Mouse (Mus musculus) MEL (cell line): ENCODE results near the gene Dapk1. TPM values are rescaled to one million over a fixed set of nuclear protein-coding genes. Genes with fewer than 3 reads are reported as not detected.

Experiments
- DNase-seq: peaks from one replicate; pipeline ENCODE4 v3.0.0; 2011; ENCODE audit warnings: low read depth, low spot score
- H3K27ac ChIP-seq: 2 replicates; pipeline ENCODE4 v1.5.1; 2012; ENCODE audit warnings: low read depth, mild to moderate bottlenecking, control low read depth, low read length, moderate library complexity; ENCODE audit not compliant: control insufficient read depth
- H3K27me3 ChIP-seq, 2 experiments: fragments of 150-350 bp in 1 of 2; sonication (generic) in 1 of 2; 2 replicates each; pipeline ENCODE4 v1.6.1; 2012; ENCODE audit warnings: low read length in 2 of 2, mild to moderate bottlenecking in 2 of 2, improper control_type of control experiment in 1 of 2, moderate library complexity in 1 of 2; ENCODE audit not compliant: insufficient read depth in 2 of 2, control insufficient read depth in 1 of 2
- H3K36me3 ChIP-seq, 2 experiments: 2 replicates each; pipeline ENCODE4 v1.6.1; 2012 to 2014; ENCODE audit warnings: low read length in 2 of 2, improper control_type of control experiment in 1 of 2, inconsistent platforms in 1 of 2, mild to moderate bottlenecking in 1 of 2; ENCODE audit not compliant: insufficient read depth in 2 of 2, control insufficient read depth in 1 of 2
- H3K4me1 ChIP-seq, 2 experiments: fragments of 150-350 bp in 1 of 2; sonication (generic) in 1 of 2; 2 replicates each; pipeline ENCODE4 v1.6.1; 2012; ENCODE audit warnings: low read length in 2 of 2, improper control_type of control experiment in 1 of 2, mild to moderate bottlenecking in 1 of 2; ENCODE audit not compliant: insufficient read depth in 2 of 2, control insufficient read depth in 1 of 2
- H3K4me3 ChIP-seq, 2 experiments: fragments of 150-350 bp in 1 of 2; sonication (generic) in 1 of 2; 2 replicates each; pipeline ENCODE4 v1.5.1; 2012; ENCODE audit warnings: low read depth in 2 of 2, low read length in 2 of 2, mild to moderate bottlenecking in 2 of 2, moderate library complexity in 2 of 2, control low read depth in 1 of 2, improper control_type of control experiment in 1 of 2; ENCODE audit not compliant: control insufficient read depth in 1 of 2, insufficient read depth in 1 of 2
- H3K79me2 ChIP-seq: 2 replicates; pipeline ENCODE4 v1.6.1; 2012; ENCODE audit warnings: mild to moderate bottlenecking, low read length, moderate library complexity; ENCODE audit not compliant: control insufficient read depth, poor library complexity, insufficient read depth
- H3K9ac ChIP-seq: 2 replicates; pipeline ENCODE4 v1.6.1; 2012; ENCODE audit warnings: low read depth, mild to moderate bottlenecking, control low read depth, low read length, moderate library complexity; ENCODE audit not compliant: control insufficient read depth, poor library complexity, severe bottlenecking
- H3K9me3 ChIP-seq: fragments of 150-350 bp; sonication (generic); replicated peaks from 2 replicates; pipeline ENCODE4 v1.6.1; 2012; ENCODE audit warnings: mild to moderate bottlenecking, low read length, improper control_type of control experiment, moderate library complexity; ENCODE audit not compliant: insufficient read depth
- BHLHE40 ChIP-seq: IDR thresholded peaks from 2 replicates; pipeline ENCODE4 v1.6.1; 2012; ENCODE audit warnings: low read depth, mild to moderate bottlenecking, inconsistent platforms, low read length, improper control_type of control experiment, borderline replicate concordance
- CTCF ChIP-seq, 3 experiments: IDR thresholded peaks in 2 of 3; conservative IDR thresholded peaks in 1 of 3; 2 replicates each; pipeline ENCODE4 v1.5.1; 2011 to 2012; ENCODE audit warnings: low read length in 3 of 3, low read depth in 2 of 3, mild to moderate bottlenecking in 2 of 3, improper control_type of control experiment in 1 of 3, inconsistent platforms in 1 of 3, mixed read lengths in 1 of 3, moderate library complexity in 1 of 3; ENCODE audit not compliant: control insufficient read depth in 1 of 3, insufficient read depth in 1 of 3, poor library complexity in 1 of 3, severe bottlenecking in 1 of 3
- ELF1 ChIP-seq: IDR thresholded peaks from 2 replicates; pipeline ENCODE4 v1.6.1; 2014; ENCODE audit warnings: low read depth, mild to moderate bottlenecking, inconsistent platforms, low read length, improper control_type of control experiment, moderate library complexity
- ETS1 ChIP-seq: IDR thresholded peaks from 2 replicates; pipeline ENCODE4 v1.6.1; 2012; ENCODE audit warnings: low read depth, mild to moderate bottlenecking, inconsistent platforms, low read length, improper control_type of control experiment, moderate library complexity
- HCFC1 ChIP-seq: IDR thresholded peaks from 2 replicates; pipeline ENCODE4 v1.6.1; 2012; ENCODE audit warnings: low read depth, mild to moderate bottlenecking, inconsistent platforms, low read length, improper control_type of control experiment, moderate library complexity
- MAFK ChIP-seq: IDR thresholded peaks from 2 replicates; pipeline ENCODE4 v1.6.1; 2011; ENCODE audit warnings: low read depth, mild to moderate bottlenecking, low read length, improper control_type of control experiment, borderline replicate concordance
- MEF2A ChIP-seq: IDR thresholded peaks from 2 replicates; pipeline ENCODE4 v1.6.1; 2014; ENCODE audit warnings: low read depth, mild to moderate bottlenecking, inconsistent platforms, low read length, improper control_type of control experiment; ENCODE audit not compliant: poor library complexity, insufficient replicate concordance, severe bottlenecking; ENCODE audit errors: extremely low read depth
- MXI1 ChIP-seq: IDR thresholded peaks from 2 replicates; pipeline ENCODE4 v1.6.1; 2011; ENCODE audit warnings: mild to moderate bottlenecking, low read depth, low read length, improper control_type of control experiment
- MYC ChIP-seq: IDR thresholded peaks from 2 replicates; pipeline ENCODE4 v1.6.1; 2011; ENCODE audit warnings: low read depth, mild to moderate bottlenecking, low read length, improper control_type of control experiment, moderate library complexity
- POLR2A ChIP-seq, 2 experiments: IDR thresholded peaks; 2 replicates each; pipeline ENCODE4 v1.6.1; 2011 to 2012; ENCODE audit warnings: low read length in 2 of 2, mild to moderate bottlenecking in 2 of 2, control low read depth in 1 of 2, improper control_type of control experiment in 1 of 2, low read depth in 1 of 2, moderate library complexity in 1 of 2; ENCODE audit not compliant: control insufficient read depth in 1 of 2, insufficient read depth in 1 of 2, poor library complexity in 1 of 2
- POLR2AphosphoS2 ChIP-seq: IDR thresholded peaks from 2 replicates; pipeline ENCODE4 v1.6.1; 2011; ENCODE audit warnings: low read length, improper control_type of control experiment
- POLR2AphosphoS5 ChIP-seq: IDR thresholded peaks from 2 replicates; pipeline ENCODE4 v1.6.1; 2012; ENCODE audit warnings: low read depth, borderline replicate concordance, mild to moderate bottlenecking, inconsistent platforms, low read length, moderate library complexity, mixed read lengths
- RAD21 ChIP-seq: IDR thresholded peaks from 2 replicates; pipeline ENCODE4 v1.6.1; 2011; ENCODE audit warnings: mild to moderate bottlenecking, low read depth, low read length, improper control_type of control experiment
- SIN3A ChIP-seq: IDR thresholded peaks from 2 replicates; pipeline ENCODE4 v1.6.1; 2012; ENCODE audit warnings: low read length, improper control_type of control experiment, inconsistent platforms
- SMC3 ChIP-seq: IDR thresholded peaks from 2 replicates; pipeline ENCODE4 v1.6.1; 2011; ENCODE audit warnings: low read depth, low read length, improper control_type of control experiment
- TAL1 ChIP-seq: IDR thresholded peaks from 2 replicates; pipeline ENCODE4 v1.6.1; 2012; ENCODE audit warnings: mild to moderate bottlenecking, inconsistent platforms, low read length, moderate library complexity, mixed read lengths
- UBTF ChIP-seq: IDR thresholded peaks from 2 replicates; pipeline ENCODE4 v1.6.1; 2012; ENCODE audit warnings: low read depth, mild to moderate bottlenecking, inconsistent platforms, low read length, improper control_type of control experiment, moderate library complexity, borderline replicate concordance; ENCODE audit not compliant: insufficient read depth
- ZC3H11A ChIP-seq: IDR thresholded peaks from 2 replicates; pipeline ENCODE4 v1.6.1; 2012; ENCODE audit warnings: low read depth, mild to moderate bottlenecking, inconsistent platforms, low read length, improper control_type of control experiment
- polyA plus RNA-seq, 2 experiments: library from polyadenylated mRNA; stranded (reverse) in 1 of 2; unstranded in 1 of 2; fragments of >175 nt in 1 of 2; fragments of >200 nt in 1 of 2; gene quantifications; 2 replicates each; pipeline versions ENCODE4 v1.2.1 to v1.2.4; 2012; ENCODE audit warnings: low replicate concordance in 2 of 2, low read depth in 1 of 2; ENCODE audit not compliant: insufficient read length in 2 of 2, insufficient read depth in 1 of 2, missing spikeins in 1 of 2
- total RNA-seq: library from RNA; depleted of rRNA; stranded (reverse); fragments of 300-350 nt; gene quantifications from 2 replicates; pipeline ENCODE4 v1.2.3, GENCODE M21; 2012

Gene Dapk1
- total and polyA plus RNA-seq, 3 experiments = 5.1 to 8.2 TPM; not detected in 1

GRCm38 (mm10) chr13:60743381-60744077, 141.8 kb downstream of the Dapk1 start (continued):
- TF ChIP-seq TAL1 (peak; percentile 98), CTCF (IDR thresholded peaks at IDR 0.05 in 2 of 3, conservative IDR thresholded peaks at IDR 0.05 in 1 of 3; ENCODE audit: control insufficient read depth in 1 of 3, insufficient read depth in 1 of 3, low read depth in 2 of 3, low read length in 3 of 3, poor library complexity in 1 of 3, severe bottlenecking in 1 of 3) (no peak)

- Histone ChIP-seq H3K27me3 (no peaks in the 10 kb centered on the region), H3K27ac (peak overlapping the region; percentile 95), H3K9me3 (no peaks in the 10 kb centered on the region), H3K79me2 (no peaks in the 10 kb centered on the region), H3K9ac (peak overlapping the region; percentile 59), H3K4me1 (peaks cover 6 to 35% of the 10 kb centered on the region in 2 experiments), H3K4me3 (peak overlapping the region; percentile 28 to 39; a peak in 3 of 4 replicates), H3K36me3 (peaks cover 0 to 28% of the 10 kb centered on the region in 2 experiments; a peak in 2 of 4 replicates)
- TF ChIP-seq ETS1 (no peak), UBTF (no peak), ZC3H11A (peak; percentile 68), BHLHE40 (no peak), SMC3 (peak; percentile 83), MYC (0 out of 2 replicates have a peak, but pooled peaks have one; percentile 24), CTCF (IDR thresholded peaks at IDR 0.05 in 2 of 3, conservative IDR thresholded peaks at IDR 0.05 in 1 of 3; ENCODE audit: control insufficient read depth in 1 of 3, insufficient read depth in 1 of 3, low read depth in 2 of 3, low read length in 3 of 3, poor library complexity in 1 of 3, severe bottlenecking in 1 of 3) (peak; percentile 81 to 83 (median 83)), MXI1 (no peak; the same call in 1 of the 2 replicates), SIN3A (peak; percentile 25; the same call in 1 of the 2 replicates), ELF1 (no peak), POLR2AphosphoS2 (no peak), POLR2AphosphoS5 (no peak), HCFC1 (0 out of 2 replicates have a peak, but pooled peaks have one; percentile 20), POLR2A (IDR thresholded peaks at IDR 0.05; ENCODE audit: control insufficient read depth in 1 of 2, insufficient read depth in 1 of 2, low read depth in 1 of 2, low read length in 2 of 2, poor library complexity in 1 of 2) (no peak), MEF2A (peak; percentile 58; the same call in 1 of the 2 replicates), MAFK (no peak), RAD21 (peak; percentile 82)
- DNase-seq = peak; percentile 88
Measured at GRCm38 (mm10) chr13:60744078-60744460, 142.3 kb downstream of the Dapk1 start.
